Mouse (Mus musculus): ENCODE data around the gene Cpne8. TPM values are rescaled to one million over a fixed set of nuclear protein-coding genes. Genes with fewer than 3 reads are reported as not detected.

The Cpne8 gene
- total and polyA plus RNA-seq, 2 experiments from 2014 or later: 16.8 to 28.1 TPM

DNA sequence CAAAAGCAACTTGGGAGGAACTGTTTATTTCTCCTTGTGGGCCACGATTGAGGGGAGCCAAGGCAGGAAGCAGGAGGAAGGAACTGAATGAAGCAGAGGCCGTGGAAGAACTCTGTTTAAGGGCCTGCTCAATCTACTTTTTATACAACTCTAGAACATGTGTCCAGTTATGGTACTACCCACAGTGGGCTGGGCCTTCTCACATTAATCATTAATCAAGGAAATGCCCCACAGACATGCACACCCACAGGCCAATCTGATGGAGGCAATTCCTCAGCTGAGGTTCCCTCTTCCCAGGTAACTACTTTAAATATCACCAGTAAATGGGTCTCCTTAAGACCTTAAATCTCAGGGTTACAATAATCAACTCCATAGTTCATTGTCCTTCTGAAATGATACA is 21.2 kb downstream of the Cpne8 start:
- whole genome bisulfite sequencing: 74% methylated on average over 2 of the region's 2 CpGs
- no peak for DNase-seq (ENCODE audit: low spot score)

DNA sequence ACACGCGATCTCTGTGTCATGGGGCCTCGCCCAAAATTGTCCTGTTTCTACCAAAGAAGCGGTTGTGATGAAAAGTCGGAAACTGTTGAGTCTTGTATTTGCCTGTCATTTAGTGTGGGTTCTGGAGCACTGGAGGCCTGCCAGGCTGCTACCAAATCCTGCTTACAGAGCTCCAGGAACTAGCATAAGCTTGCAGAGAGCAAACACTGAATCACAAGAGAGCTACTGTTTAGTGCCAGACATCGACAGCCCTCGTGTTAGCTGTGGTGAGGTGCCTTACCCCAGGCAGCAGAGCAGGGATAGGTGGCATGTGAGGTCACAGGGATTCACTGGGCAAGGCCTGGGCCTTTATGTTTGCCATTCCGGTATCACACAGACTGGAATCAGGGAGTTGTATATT is 22.7 kb downstream of the Cpne8 start:
- H3K9me3 ChIP-seq (ENCODE audit: low read length): no peaks in the 10 kb centered on the region
- H3K9ac ChIP-seq (replicated peaks; ENCODE audit: low read length): no peak overlapping the region
- no peak for ATAC-seq
- H3K27me3 ChIP-seq (ENCODE audit: insufficient read depth, low read length): no peaks in the 10 kb centered on the region
- WGBS: 68% methylated on average over 8 of the region's 8 CpGs
- TF ChIP-seq CTCF (IDR thresholded peaks at IDR 0.05; ENCODE audit: low read depth): no peak
- no peaks in the 10 kb centered on the region for H3K36me3 ChIP-seq (ENCODE audit: insufficient read depth, low read length)
- no peak for DNase-seq (ENCODE audit: low spot score)
- no peak overlapping the region for H3K4me2 ChIP-seq (ENCODE audit: low read depth, low read length)
- no peak overlapping the region for H3K27ac ChIP-seq
- no peaks in the 10 kb centered on the region for H3K4me1 ChIP-seq (ENCODE audit: insufficient read depth, low read length)
- H3K4me3 ChIP-seq (ENCODE audit: low read length): no peak overlapping the region

More for the DNA sequence above, 21.2 kb downstream of the Cpne8 start:
- no peaks in the 10 kb centered on the region for H3K9me3 ChIP-seq (ENCODE audit: low read length)
- no peak for TF ChIP-seq CTCF (IDR thresholded peaks at IDR 0.05; ENCODE audit: low read depth)
- H3K4me2 ChIP-seq (ENCODE audit: low read depth, low read length): no peak overlapping the region
- H3K36me3 ChIP-seq (ENCODE audit: insufficient read depth, low read length): no peaks in the 10 kb centered on the region
- no peak overlapping the region for H3K9ac ChIP-seq (replicated peaks; ENCODE audit: low read length)
- no peaks in the 10 kb centered on the region for H3K4me1 ChIP-seq (ENCODE audit: insufficient read depth, low read length)
- no peak for ATAC-seq
- no peak overlapping the region for H3K4me3 ChIP-seq (ENCODE audit: low read length)
- H3K27me3 ChIP-seq (ENCODE audit: insufficient read depth, low read length): no peaks in the 10 kb centered on the region
- H3K27ac ChIP-seq: no peak overlapping the region

DNA sequence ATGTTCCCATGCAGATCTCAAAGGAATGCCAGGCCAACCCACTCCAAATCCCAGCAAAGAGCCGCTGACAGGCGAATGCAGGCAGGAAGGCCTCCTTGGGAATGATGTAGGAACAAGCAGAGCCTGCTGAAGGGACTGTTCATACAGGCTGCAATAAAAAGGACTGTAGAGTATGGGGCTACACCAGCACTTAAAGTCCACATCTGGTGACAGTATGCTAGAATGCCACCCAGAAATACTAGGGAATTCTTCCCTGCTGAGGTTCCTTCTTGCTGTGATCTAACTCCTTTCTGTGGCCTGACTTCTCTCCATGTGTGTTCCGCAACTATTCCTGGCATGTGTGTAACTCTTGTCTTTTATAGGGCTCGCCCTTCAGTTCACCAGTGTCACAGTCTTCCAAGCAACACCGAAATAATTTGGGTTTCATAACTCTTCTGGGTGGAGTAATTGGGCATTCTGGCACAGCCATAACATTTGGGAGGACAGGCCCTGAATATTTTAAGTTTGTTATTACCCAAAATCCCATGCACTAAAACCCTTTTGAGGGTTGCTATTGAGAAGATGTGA is 32.1 kb downstream of the Cpne8 start:
- no peaks in the 10 kb centered on the region for H3K9me3 ChIP-seq (ENCODE audit: low read length)
- no peaks in the 10 kb centered on the region for H3K36me3 ChIP-seq (ENCODE audit: insufficient read depth, low read length)
- no peak for DNase-seq (ENCODE audit: low spot score)
- no peaks in the 10 kb centered on the region for H3K27me3 ChIP-seq (ENCODE audit: insufficient read depth, low read length)
- no peaks in the 10 kb centered on the region for H3K4me1 ChIP-seq (ENCODE audit: insufficient read depth, low read length)
- no peak overlapping the region for H3K4me2 ChIP-seq (ENCODE audit: low read depth, low read length)
- no peak for TF ChIP-seq CTCF (IDR thresholded peaks at IDR 0.05; ENCODE audit: low read depth)
- no peak overlapping the region for H3K9ac ChIP-seq (replicated peaks; ENCODE audit: low read length)
- ATAC-seq: no peak
- WGBS: 76% methylated on average over 5 of the region's 5 CpGs
- no peak overlapping the region for H3K27ac ChIP-seq
- H3K4me3 ChIP-seq (ENCODE audit: low read length): no peak overlapping the region

DNA sequence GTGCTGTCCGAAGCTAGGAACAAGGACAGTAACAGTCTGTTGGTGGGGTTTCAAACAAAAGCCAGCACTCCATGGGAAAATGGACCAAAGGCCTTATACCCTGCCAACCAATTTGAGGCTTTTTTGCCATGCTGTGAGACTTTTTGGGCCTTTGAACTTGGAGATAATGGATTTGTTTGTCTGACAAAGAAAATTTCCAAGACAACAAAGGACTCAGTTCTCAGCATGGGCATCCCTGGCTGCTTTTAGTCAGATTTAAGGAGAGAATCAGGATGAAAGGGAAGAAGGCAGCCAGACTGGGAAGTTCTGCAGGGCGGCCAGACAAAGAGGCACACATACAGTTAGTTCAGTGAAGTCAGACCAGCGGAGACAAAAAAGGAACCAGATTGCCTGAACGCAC is 32.9 kb downstream of the Cpne8 start:
- Histone ChIP-seq H3K27me3 (ENCODE audit: insufficient read depth, low read length) (no peaks in the 10 kb centered on the region), H3K9ac (replicated peaks; ENCODE audit: low read length) (no peak overlapping the region), H3K36me3 (ENCODE audit: insufficient read depth, low read length) (no peaks in the 10 kb centered on the region), H3K4me1 (ENCODE audit: insufficient read depth, low read length) (no peaks in the 10 kb centered on the region), H3K9me3 (ENCODE audit: low read length) (no peaks in the 10 kb centered on the region), H3K4me2 (ENCODE audit: low read depth, low read length) (no peak overlapping the region), H3K27ac (no peak overlapping the region), H3K4me3 (ENCODE audit: low read length) (no peak overlapping the region)
- no peak for DNase-seq (ENCODE audit: low spot score)
- 0 out of 2 replicates have a peak, but pooled peaks have one; percentile 27 for ATAC-seq
- WGBS: 26% methylated on average over 4 of the region's 4 CpGs
- TF ChIP-seq CTCF (IDR thresholded peaks at IDR 0.05; ENCODE audit: low read depth): no peak

DNA sequence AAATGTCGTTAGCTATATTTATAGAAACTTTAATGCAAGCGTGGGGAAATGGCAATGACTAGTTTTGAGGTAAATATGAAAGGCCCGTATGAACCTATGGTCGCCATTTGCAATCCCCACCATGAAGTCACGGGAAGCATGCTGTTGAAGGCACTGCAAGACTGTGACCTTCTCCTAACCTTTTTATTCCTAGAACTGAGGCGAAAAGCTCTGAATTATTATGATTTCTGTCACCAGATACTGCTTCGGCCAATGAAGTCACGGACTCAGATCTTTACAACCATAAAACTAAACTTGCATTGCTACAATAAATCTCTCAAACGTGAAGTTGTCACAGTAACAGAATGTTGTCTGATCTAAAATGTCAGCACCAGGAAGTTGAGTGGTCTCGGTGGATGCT is 33.4 kb downstream of the Cpne8 start:
- Histone ChIP-seq H3K4me1 (ENCODE audit: insufficient read depth, low read length) (no peaks in the 10 kb centered on the region), H3K4me3 (ENCODE audit: low read length) (no peak overlapping the region), H3K4me2 (ENCODE audit: low read depth, low read length) (no peak overlapping the region), H3K27me3 (ENCODE audit: insufficient read depth, low read length) (no peaks in the 10 kb centered on the region), H3K9me3 (ENCODE audit: low read length) (no peaks in the 10 kb centered on the region), H3K9ac (replicated peaks; ENCODE audit: low read length) (no peak overlapping the region), H3K27ac (no peak overlapping the region), H3K36me3 (ENCODE audit: insufficient read depth, low read length) (no peaks in the 10 kb centered on the region)
- no peak for ATAC-seq
- WGBS: 80% methylated on average over 10 of the region's 10 CpGs
- no peak for DNase-seq (ENCODE audit: low spot score)
- TF ChIP-seq CTCF (IDR thresholded peaks at IDR 0.05; ENCODE audit: low read depth): no peak

DNA sequence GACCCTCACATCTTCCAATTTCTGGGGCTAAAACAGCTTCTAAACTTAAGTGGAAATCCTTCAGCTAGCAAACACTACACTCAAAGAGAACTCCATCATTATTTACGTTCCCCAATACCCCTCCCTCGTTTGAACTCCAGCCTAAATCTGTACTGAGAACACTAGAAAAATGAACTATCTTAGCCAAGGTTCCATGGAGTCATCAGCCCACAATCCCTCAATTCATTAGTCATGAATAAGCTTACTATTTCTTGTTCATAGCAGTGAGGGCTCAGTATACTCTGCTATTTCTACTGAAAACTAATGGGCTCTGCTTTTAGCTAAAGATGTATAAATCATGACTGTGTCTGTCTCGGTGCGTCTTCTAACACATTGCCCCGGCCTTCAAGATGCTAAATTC is 55.0 kb downstream of the Cpne8 start:
- no peaks in the 10 kb centered on the region for H3K9me3 ChIP-seq (ENCODE audit: low read length)
- no peak for TF ChIP-seq CTCF (IDR thresholded peaks at IDR 0.05; ENCODE audit: low read depth)
- no peak overlapping the region for H3K4me2 ChIP-seq (ENCODE audit: low read depth, low read length)
- ATAC-seq: no peak
- no peaks in the 10 kb centered on the region for H3K36me3 ChIP-seq (ENCODE audit: insufficient read depth, low read length)
- H3K27me3 ChIP-seq (ENCODE audit: insufficient read depth, low read length): no peaks in the 10 kb centered on the region
- DNase-seq (ENCODE audit: low spot score): no peak
- no peak overlapping the region for H3K27ac ChIP-seq
- WGBS: 82% methylated on average over 5 of the region's 5 CpGs
- no peaks in the 10 kb centered on the region for H3K4me1 ChIP-seq (ENCODE audit: insufficient read depth, low read length)
- H3K9ac ChIP-seq (replicated peaks; ENCODE audit: low read length): no peak overlapping the region
- no peak overlapping the region for H3K4me3 ChIP-seq (ENCODE audit: low read length)

DNA sequence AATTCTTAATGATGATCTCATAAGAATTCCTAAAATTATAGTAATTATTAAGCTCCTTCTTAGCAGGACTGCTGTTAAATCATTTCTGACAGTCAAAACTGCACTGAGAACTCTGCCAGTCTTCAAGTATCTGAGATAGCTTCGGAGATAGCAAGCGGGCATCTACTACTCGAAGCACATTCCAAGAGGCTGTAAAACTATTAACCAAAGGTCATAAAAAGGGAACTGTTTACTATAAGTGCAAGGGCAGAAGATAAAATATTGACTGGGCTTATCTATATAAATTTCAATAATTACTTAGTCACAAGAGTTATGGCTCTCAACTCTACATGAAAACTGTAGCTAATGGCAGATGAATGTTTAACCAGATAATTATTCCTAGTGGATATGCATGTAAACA is 57.2 kb downstream of the Cpne8 start:
- H3K27ac ChIP-seq: no peak overlapping the region
- H3K4me2 ChIP-seq (ENCODE audit: low read depth, low read length): no peak overlapping the region
- no peak for DNase-seq (ENCODE audit: low spot score)
- no peaks in the 10 kb centered on the region for H3K9me3 ChIP-seq (ENCODE audit: low read length)
- H3K4me3 ChIP-seq (ENCODE audit: low read length): no peak overlapping the region
- H3K9ac ChIP-seq (replicated peaks; ENCODE audit: low read length): no peak overlapping the region
- no peaks in the 10 kb centered on the region for H3K27me3 ChIP-seq (ENCODE audit: insufficient read depth, low read length)
- no peak for ATAC-seq
- WGBS: 94% methylated on average over 3 of the region's 3 CpGs
- no peak for TF ChIP-seq CTCF (IDR thresholded peaks at IDR 0.05; ENCODE audit: low read depth)
- no peaks in the 10 kb centered on the region for H3K4me1 ChIP-seq (ENCODE audit: insufficient read depth, low read length)
- H3K36me3 ChIP-seq (ENCODE audit: insufficient read depth, low read length): no peaks in the 10 kb centered on the region

Measured in hindbrain, postnatal 0 days (tissue).